Mouse (Mus musculus) bone marrow, adult 2 months (tissue): ENCODE measurements around the gene St8sia4.

Experiments used
- CTCF ChIP-seq: fragments of 200-500 bp; IDR thresholded peaks from 2 replicates; pipeline ENCODE4 v1.5.1; 2011; ENCODE audit warnings: low read length, control low read depth; ENCODE audit not compliant: control insufficient read depth, insufficient read depth
- POLR2A ChIP-seq: fragments of 200-500 bp; IDR thresholded peaks from 2 replicates; pipeline ENCODE4 v1.6.1; 2011; ENCODE audit warnings: low read depth, mild to moderate bottlenecking, control low read depth, low read length, borderline replicate concordance; ENCODE audit not compliant: control insufficient read depth

GRCm38 (mm10) chr1:95668253-95668805 lies 958 bp upstream of the St8sia4 start:
- TF ChIP-seq CTCF (no peak), POLR2A (no peak)
